Mouse (Mus musculus): ENCODE data around the gene Ajuba. TPM values are rescaled to one million over a fixed set of nuclear protein-coding genes. Genes with fewer than 3 reads are reported as not detected.

Gene Ajuba
- 40.0 and 46.4 TPM in 2 replicates for polyA plus RNA-seq (2015; fragmentation: Nextera tagmentation; extraction: Ambion mirVana)

DNA sequence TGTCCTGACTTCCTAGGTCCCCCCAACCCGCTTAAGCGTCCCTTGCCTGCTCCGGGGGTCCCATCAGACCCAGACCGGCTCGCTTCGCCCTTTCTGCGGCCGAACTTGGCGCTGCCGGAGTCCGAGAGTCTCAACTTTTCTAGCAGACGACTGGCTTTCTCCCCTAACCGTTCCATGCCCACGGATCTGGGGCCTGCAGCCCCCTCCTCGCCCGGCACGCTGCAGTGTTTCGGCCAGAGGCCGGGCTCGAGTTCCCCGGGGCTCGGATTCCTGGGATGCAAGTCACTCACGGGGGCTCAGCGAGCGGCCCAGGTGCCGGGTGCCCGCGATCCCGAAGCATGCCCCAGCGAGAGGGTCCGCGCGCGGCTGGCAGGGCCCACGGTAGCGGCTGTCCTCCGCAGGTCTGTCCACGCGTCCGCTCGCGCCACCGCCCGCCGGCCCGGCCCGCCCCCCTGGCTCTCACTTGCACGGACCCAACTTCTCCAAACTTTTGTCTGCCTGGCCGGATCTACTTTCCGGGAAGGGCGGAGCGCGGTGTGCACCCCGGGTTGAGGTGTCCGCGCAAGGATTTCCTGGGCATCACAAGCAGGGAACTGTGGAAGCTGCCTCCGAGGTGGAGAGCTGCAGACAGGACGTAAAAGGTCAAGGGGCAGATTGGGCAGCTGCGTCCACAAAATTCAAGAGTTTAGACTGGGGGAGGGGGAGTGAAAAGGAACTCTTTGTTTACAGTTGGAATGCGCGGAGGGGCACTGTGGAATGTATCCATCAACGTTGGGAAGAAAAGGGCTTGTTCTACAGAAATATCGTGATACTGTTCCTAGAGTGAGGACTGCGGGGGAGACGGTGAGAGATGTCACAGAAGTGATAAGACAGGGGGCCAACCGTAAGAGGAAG is at the start of gene Ajuba:
Gene Ajuba (minus strand): TSS at position 470 of the 894 bp plus-strand sequence.
- peak; percentile 95 for DNase-seq (ENCODE audit: low spot score)
- H3K4me3 ChIP-seq (ENCODE audit: low read depth, low read length) = peak within 1 kb of the TSS; percentile 53
- no peaks in the 10 kb centered on the region for H3K9me3 ChIP-seq (ENCODE audit: low read length)
- ATAC-seq = peak; percentile 71
- no peaks in the 10 kb centered on the region for H3K36me3 ChIP-seq (ENCODE audit: insufficient read depth, low read length)
- peak within 1 kb of the TSS; percentile 78 for H3K4me2 ChIP-seq (replicated peaks; ENCODE audit: low read depth, low read length)
- H3K27me3 ChIP-seq (replicated peaks; ENCODE audit: insufficient read depth, low read length) = no peaks in the 10 kb centered on the region
- peak within 1 kb of the TSS; percentile 90 for H3K27ac ChIP-seq (ENCODE audit: low read length)
- peaks cover 18% of the 10 kb centered on the region for H3K4me1 ChIP-seq (ENCODE audit: insufficient read depth, low read depth, low read length)
- WGBS = under 1% methylated on average over 65 of the region's 66 CpGs
- no peak for TF ChIP-seq CTCF (IDR thresholded peaks at IDR 0.05)
- peak; percentile 68 for TF ChIP-seq EP300 (IDR thresholded peaks at IDR 0.05)
- H3K9ac ChIP-seq (replicated peaks; ENCODE audit: low read depth) = peak within 1 kb of the TSS; percentile 79

DNA sequence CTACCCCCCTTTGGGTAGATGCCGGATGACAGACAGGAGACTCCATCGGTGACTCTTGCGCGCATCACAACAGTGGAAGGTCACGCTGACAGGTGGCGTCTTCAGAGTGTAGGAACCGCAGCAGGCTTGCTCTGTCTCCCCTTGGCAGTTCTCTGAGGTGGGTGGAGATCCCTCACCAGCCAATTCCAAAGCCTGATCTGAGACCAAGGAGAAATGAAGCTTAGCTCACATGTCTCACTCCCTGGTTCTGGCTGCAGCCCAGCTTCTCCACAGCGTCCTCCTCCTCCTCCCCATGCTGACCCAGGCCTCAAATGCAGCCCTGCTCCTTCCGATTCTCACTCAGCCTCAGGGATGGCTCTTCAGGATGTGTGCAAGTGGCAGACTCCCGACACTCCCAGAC is 47.6 kb upstream of the Ajuba start:
- ATAC-seq (no peak), DNase-seq (ENCODE audit: low spot score) (no peak)
- Histone ChIP-seq H3K9me3 (ENCODE audit: low read length) (no peaks in the 10 kb centered on the region), H3K4me3 (ENCODE audit: low read depth, low read length) (no peak overlapping the region), H3K27me3 (replicated peaks; ENCODE audit: insufficient read depth, low read length) (no peaks in the 10 kb centered on the region), H3K4me1 (ENCODE audit: insufficient read depth, low read depth, low read length) (no peaks in the 10 kb centered on the region), H3K9ac (replicated peaks; ENCODE audit: low read depth) (no peak overlapping the region), H3K27ac (ENCODE audit: low read length) (no peak overlapping the region), H3K4me2 (replicated peaks; ENCODE audit: low read depth, low read length) (no peak overlapping the region), H3K36me3 (ENCODE audit: insufficient read depth, low read length) (no peaks in the 10 kb centered on the region)
- WGBS = 75% methylated on average over 10 of the region's 10 CpGs
- TF ChIP-seq EP300 (IDR thresholded peaks at IDR 0.05) (no peak), CTCF (IDR thresholded peaks at IDR 0.05) (no peak)

GRCm38 (mm10) chr14:54623334-54623733 is 46.0 kb upstream of the Ajuba start:
- no peaks in the 10 kb centered on the region for H3K27me3 ChIP-seq (replicated peaks; ENCODE audit: insufficient read depth, low read length)
- no peak overlapping the region for H3K27ac ChIP-seq (ENCODE audit: low read length)
- H3K4me2 ChIP-seq (replicated peaks; ENCODE audit: low read depth, low read length) = no peak overlapping the region
- no peak overlapping the region for H3K4me3 ChIP-seq (ENCODE audit: low read depth, low read length)
- no peak overlapping the region for H3K9ac ChIP-seq (replicated peaks; ENCODE audit: low read depth)
- H3K36me3 ChIP-seq (ENCODE audit: insufficient read depth, low read length) = no peaks in the 10 kb centered on the region
- WGBS = 73% methylated on average over 6 of the region's 6 CpGs
- no peak for TF ChIP-seq EP300 (IDR thresholded peaks at IDR 0.05)
- no peak for TF ChIP-seq CTCF (IDR thresholded peaks at IDR 0.05)
- DNase-seq (ENCODE audit: low spot score) = no peak
- no peak for ATAC-seq
- no peaks in the 10 kb centered on the region for H3K4me1 ChIP-seq (ENCODE audit: insufficient read depth, low read depth, low read length)
- H3K9me3 ChIP-seq (ENCODE audit: low read length) = no peaks in the 10 kb centered on the region

- 85% methylated on average over 1 of the region's 1 CpGs for WGBS
- no peaks in the 10 kb centered on the region for H3K27me3 ChIP-seq (replicated peaks; ENCODE audit: insufficient read depth, low read length)
- no peak for ATAC-seq
- H3K9ac ChIP-seq (replicated peaks; ENCODE audit: low read depth) = 0 out of 2 replicates have a peak within 1 kb of the TSS, but pooled peaks have one; percentile 19
- H3K36me3 ChIP-seq (ENCODE audit: insufficient read depth, low read length) = no peaks in the 10 kb centered on the region
- no peaks in the 10 kb centered on the region for H3K9me3 ChIP-seq (ENCODE audit: low read length)
- DNase-seq (ENCODE audit: low spot score) = no peak
- H3K4me2 ChIP-seq (replicated peaks; ENCODE audit: low read depth, low read length) = no peak within 1 kb of the TSS
- no peak within 1 kb of the TSS for H3K27ac ChIP-seq (ENCODE audit: low read length)
- no peak within 1 kb of the TSS for H3K4me3 ChIP-seq (ENCODE audit: low read depth, low read length)
- TF ChIP-seq EP300 (IDR thresholded peaks at IDR 0.05) = no peak
- TF ChIP-seq CTCF (IDR thresholded peaks at IDR 0.05) = no peak
- 0 out of 2 replicates have a peak, but pooled peaks cover 3% of the 10 kb centered on the region for H3K4me1 ChIP-seq (ENCODE audit: insufficient read depth, low read depth, low read length)
Measured at GRCm38 (mm10) chr14:54621133-54621532, 43.8 kb upstream of the Ajuba start, which contains the start of gene Psmb11. Psmb11 (plus strand) TSS chr14:54621433.

GRCm38 (mm10) chr14:54617897-54618365 is 40.6 kb upstream of the Ajuba start, which contains the start of gene Psmb5:
Psmb5 (minus strand) TSS chr14:54618022.
- TF ChIP-seq EP300 (IDR thresholded peaks at IDR 0.05) (peak; percentile 60; the same call in 1 of the 2 replicates), CTCF (IDR thresholded peaks at IDR 0.05) (no peak)

More at GRCm38 (mm10) chr14:54617897-54618365, 40.6 kb upstream of the Ajuba start, which contains the start of gene Psmb5:
- Histone ChIP-seq H3K27me3 (replicated peaks; ENCODE audit: insufficient read depth, low read length) (no peaks in the 10 kb centered on the region), H3K4me1 (ENCODE audit: insufficient read depth, low read depth, low read length) (0 out of 2 replicates have a peak, but pooled peaks cover 3% of the 10 kb centered on the region), H3K9ac (replicated peaks; ENCODE audit: low read depth) (peak within 1 kb of the TSS; percentile 70), H3K27ac (ENCODE audit: low read length) (peak within 1 kb of the TSS; percentile 60), H3K36me3 (ENCODE audit: insufficient read depth, low read length) (no peaks in the 10 kb centered on the region), H3K9me3 (ENCODE audit: low read length) (no peaks in the 10 kb centered on the region), H3K4me2 (replicated peaks; ENCODE audit: low read depth, low read length) (peak within 1 kb of the TSS; percentile 79), H3K4me3 (ENCODE audit: low read depth, low read length) (peak within 1 kb of the TSS; percentile 74)
- peak; percentile 96 for DNase-seq (ENCODE audit: low spot score)
- peak; percentile 95 for ATAC-seq
- under 1% methylated on average over 23 of the region's 25 CpGs for WGBS
